Mouse (Mus musculus) erythroblast, embryonic 14.5 days (primary cell): ENCODE results near the gene Slc17a1. TPM values are rescaled to one million over a fixed set of nuclear protein-coding genes. Genes with fewer than 3 reads are reported as not detected.

Experiments used
- H3K27me3 ChIP-seq: 2 replicates; pipeline ENCODE4 v1.6.1; 2012; ENCODE audit warnings: inconsistent platforms; ENCODE audit not compliant: control insufficient read depth
- H3K36me3 ChIP-seq: 2 replicates; pipeline ENCODE4 v1.6.1; 2012; ENCODE audit warnings: mild to moderate bottlenecking, inconsistent platforms; ENCODE audit not compliant: control insufficient read depth
- H3K4me1 ChIP-seq: 2 replicates; pipeline ENCODE4 v1.6.1; 2012; ENCODE audit warnings: inconsistent platforms; ENCODE audit not compliant: control insufficient read depth
- H3K4me3 ChIP-seq: replicated peaks from 2 replicates; pipeline ENCODE3; 2012; ENCODE audit warnings: moderate library complexity, mild to moderate bottlenecking, inconsistent platforms
- H3K9me3 ChIP-seq: 2 replicates; pipeline ENCODE4 v1.6.1; 2012; ENCODE audit warnings: low read length, inconsistent platforms, mixed read lengths; ENCODE audit not compliant: control insufficient read depth
- GATA1 ChIP-seq: IDR thresholded peaks from 2 replicates; pipeline ENCODE4 v1.6.1; 2012; ENCODE audit warnings: low read length, inconsistent platforms, mixed read lengths
- TAL1 ChIP-seq: IDR thresholded peaks from 3 replicates; pipeline ENCODE4 v1.6.1; 2012; ENCODE audit warnings: low read length, inconsistent platforms, mixed read lengths
- polyA plus RNA-seq: library from polyadenylated mRNA; stranded (reverse); fragments of >175 nt; gene quantifications from 2 replicates; pipeline ENCODE4 v1.2.3, GENCODE M21; 2012

Gene Slc17a1
- polyA plus RNA-seq, 1 experiment, result not detected

DNA sequence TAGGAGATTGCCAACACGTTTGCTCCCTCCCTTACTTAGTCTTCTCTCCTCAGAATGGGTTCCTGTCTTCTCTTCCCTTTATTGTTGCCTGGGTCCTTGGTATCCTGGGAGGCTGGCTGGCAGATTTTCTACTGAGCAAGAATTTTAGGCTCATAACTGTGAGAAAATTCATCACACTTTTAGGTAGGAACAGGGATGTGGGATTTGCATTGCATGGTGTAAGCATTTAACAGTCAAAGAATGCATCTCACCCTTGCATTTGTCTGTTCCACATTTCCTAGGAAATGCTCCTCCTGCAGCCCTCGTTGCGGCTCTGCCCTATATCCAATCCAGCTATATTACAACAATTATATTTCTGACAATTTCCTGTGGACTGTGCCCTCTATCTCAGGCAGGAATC lies 11.1 kb upstream of the Slc17a1 start:
- Histone ChIP-seq H3K4me3 (no peak overlapping the region), H3K9me3 (no peaks in the 10 kb centered on the region), H3K4me1 (no peaks in the 10 kb centered on the region), H3K27me3 (no peaks in the 10 kb centered on the region), H3K36me3 (no peaks in the 10 kb centered on the region)
- no peak for TF ChIP-seq TAL1
- TF ChIP-seq GATA1, result no peak

DNA sequence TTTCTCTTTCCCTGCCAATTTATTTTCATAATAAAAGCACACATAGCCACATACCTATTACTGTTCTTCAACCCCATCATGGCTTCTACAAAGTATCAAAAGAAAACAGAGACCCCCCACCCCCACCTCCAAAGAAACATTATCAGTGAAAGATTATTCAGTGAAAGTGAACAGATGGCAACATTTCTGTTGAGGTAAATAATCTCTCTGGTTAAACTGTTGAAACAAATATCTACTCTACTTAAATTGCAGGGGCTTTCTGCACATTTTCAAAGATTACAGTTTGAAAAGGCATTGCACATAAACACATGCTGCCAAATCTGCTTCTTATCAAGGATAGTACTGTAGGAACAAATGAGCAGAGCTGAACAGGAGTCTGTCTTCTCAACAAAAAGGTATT lies 5.7 kb upstream of the Slc17a1 start:
- TF ChIP-seq GATA1 (no peak), TAL1 (no peak)
- H3K27me3 ChIP-seq, result no peaks in the 10 kb centered on the region
- no peak overlapping the region for H3K4me3 ChIP-seq
- no peaks in the 10 kb centered on the region for H3K36me3 ChIP-seq
- no peaks in the 10 kb centered on the region for H3K9me3 ChIP-seq
- H3K4me1 ChIP-seq, result no peaks in the 10 kb centered on the region

DNA sequence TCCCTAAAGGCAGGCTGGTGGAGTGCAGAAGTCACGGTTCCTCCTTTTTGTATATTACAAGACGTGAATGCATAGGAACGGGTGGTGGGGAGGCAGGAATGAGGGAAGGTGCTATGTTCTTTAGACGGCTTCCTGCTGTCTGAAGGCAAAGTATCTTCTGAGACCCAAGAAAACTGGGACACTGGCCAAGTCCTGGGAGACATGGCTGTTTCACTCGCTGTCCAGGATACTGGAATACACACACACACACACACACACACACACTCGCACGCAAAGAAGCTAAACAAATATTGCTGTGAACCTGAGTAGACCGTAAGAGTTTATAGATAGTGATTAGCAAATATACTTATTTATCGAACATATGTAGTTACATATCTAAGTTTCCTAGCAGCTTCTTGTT lies 2.8 kb upstream of the Slc17a1 start:
- H3K4me3 ChIP-seq, result no peak overlapping the region
- TF ChIP-seq TAL1, result no peak
- TF ChIP-seq GATA1, result no peak
- H3K4me1 ChIP-seq, result no peaks in the 10 kb centered on the region
- H3K9me3 ChIP-seq, result no peaks in the 10 kb centered on the region
- H3K27me3 ChIP-seq, result no peaks in the 10 kb centered on the region
- no peaks in the 10 kb centered on the region for H3K36me3 ChIP-seq

DNA sequence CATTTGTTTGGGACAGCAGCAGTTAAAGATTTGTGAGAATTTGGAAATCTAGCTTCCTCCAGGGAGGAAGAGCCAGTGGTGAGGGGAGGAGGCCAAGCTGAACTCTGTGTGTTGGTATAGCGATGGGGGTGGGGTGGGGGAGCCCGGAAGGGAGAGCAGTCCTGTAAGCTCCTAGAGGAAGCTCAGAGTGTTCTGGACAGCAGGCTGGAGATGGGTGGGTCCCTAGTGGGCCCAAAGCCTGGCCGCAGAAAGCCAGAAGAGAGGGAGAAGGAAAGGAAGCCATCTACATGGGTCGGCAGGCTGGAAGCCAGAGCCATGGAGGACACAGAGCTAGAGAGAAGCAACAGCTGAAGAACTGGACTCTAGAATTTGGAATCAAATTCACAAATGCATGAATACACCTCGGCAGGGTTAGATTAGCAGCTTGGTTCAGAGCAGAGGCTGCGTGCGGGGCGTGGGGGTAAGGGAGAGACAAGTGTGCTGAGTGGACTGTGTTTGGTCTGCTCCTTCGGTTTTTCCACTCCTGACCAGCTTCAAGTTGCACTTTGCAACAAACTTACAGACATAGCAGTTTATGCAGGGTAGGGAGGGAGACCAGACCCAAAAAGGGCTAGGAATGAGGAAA lies 1.4 kb upstream of the Slc17a1 start:
- Histone ChIP-seq H3K4me1 (no peaks in the 10 kb centered on the region), H3K4me3 (no peak overlapping the region), H3K9me3 (no peaks in the 10 kb centered on the region), H3K27me3 (no peaks in the 10 kb centered on the region), H3K36me3 (no peaks in the 10 kb centered on the region)
- no peak for TF ChIP-seq TAL1
- TF ChIP-seq GATA1, result no peak

DNA sequence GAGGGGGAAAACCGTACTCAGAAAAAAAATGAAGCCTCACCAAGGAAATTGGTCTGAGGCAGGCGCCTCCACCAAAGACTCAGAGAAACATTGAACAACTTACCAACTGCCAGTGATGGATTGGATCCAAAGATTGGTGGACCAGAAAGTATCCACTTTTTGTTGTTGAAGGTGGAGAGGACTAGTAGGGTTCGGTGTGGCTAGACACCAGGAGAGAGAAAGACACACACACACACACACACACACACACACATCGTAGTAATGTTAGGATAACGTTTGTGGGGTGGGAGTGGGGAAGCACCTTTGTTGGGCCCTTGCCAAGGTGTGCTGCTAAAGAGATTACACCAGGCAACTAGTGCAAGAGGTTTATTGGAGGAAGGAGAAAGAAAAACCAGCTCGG lies 550 bp upstream of the Slc17a1 start:
- no peaks in the 10 kb centered on the region for H3K4me1 ChIP-seq
- H3K36me3 ChIP-seq, result no peaks in the 10 kb centered on the region
- no peaks in the 10 kb centered on the region for H3K9me3 ChIP-seq
- no peak overlapping the region for H3K4me3 ChIP-seq
- no peaks in the 10 kb centered on the region for H3K27me3 ChIP-seq
- no peak for TF ChIP-seq GATA1
- no peak for TF ChIP-seq TAL1

DNA sequence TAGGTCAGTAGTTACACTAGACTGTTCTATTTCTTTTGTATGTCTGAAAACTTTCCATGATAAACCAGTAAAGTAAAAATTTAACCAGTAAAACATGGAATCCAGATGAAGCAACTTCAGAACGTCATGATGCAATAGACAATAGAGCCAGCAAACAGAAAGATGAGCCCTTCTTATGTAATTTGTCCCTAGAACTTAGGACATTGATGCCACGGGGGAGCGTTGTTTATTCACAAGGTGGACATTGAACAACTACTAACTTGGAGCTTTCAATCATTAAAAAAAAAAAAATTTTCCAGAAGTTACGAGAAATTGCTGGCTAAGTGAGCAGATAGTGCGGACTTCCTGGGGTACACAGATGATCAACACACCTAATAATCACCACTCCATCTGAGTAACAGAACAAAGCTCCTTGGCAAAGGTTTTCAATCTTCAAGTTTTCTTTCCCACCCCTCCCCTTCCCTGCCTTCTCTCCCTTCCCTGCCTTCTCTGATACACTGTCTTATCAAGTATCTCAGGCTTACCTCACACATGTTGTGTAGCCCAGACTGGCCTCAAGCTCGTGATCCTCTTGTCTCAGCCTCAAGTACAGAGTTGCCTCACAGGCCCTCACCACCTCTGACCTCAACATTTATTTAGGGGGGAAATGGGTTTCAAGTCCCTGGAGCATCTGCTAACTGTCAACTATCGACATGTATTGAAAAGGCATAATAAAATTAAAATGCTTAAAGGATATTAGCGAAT lies 1.4 kb downstream of the Slc17a1 start:
- Histone ChIP-seq H3K9me3 (no peaks in the 10 kb centered on the region), H3K4me1 (no peaks in the 10 kb centered on the region; the same call in 1 of the 2 replicates), H3K27me3 (no peaks in the 10 kb centered on the region), H3K36me3 (no peaks in the 10 kb centered on the region), H3K4me3 (no peak overlapping the region)
- no peak for TF ChIP-seq TAL1
- no peak for TF ChIP-seq GATA1

DNA sequence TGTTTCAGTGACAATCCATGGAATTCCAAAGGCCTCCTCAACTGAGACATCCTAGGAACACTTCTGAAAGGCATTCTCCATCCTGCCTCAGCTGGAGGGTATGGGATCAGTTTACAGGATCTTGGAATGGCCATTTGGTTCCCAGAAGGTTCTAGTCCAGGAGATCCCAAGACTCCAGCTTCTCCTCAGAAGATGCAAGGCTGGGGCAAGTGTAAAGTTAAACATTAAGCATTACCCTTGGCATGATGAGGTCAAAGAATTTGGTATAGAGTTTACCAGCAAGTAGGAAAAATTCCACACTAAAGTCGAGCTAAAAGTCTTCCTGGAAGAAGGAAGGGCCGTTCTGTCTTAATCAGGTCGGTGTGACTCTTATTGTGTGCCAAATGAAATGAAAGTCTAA lies 2.4 kb downstream of the Slc17a1 start:
- Histone ChIP-seq H3K4me1 (no peaks in the 10 kb centered on the region; the same call in 1 of the 2 replicates), H3K36me3 (no peaks in the 10 kb centered on the region)
- TF ChIP-seq TAL1 (no peak), GATA1 (no peak)

DNA sequence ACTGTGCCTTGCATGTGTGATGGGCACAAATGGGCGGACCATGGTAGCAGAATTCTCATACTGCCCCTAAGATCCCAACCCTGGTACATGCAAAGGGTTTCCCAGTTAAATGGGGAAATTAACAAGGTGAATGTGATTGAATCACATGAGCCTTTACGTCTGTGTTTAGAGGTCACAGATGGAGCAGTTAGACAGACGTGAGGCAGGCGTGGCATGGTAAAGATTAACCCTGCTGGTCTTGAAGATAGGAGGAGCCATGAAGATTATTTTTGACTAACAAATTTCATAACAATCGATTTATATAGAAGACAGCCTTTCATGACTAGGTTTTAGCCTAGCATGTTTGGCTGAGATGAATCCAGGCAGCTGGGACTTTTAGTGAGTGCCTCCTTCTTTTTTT lies 5.6 kb downstream of the Slc17a1 start:
- no peak overlapping the region for H3K4me3 ChIP-seq
- no peak for TF ChIP-seq GATA1
- no peak for TF ChIP-seq TAL1
- H3K4me1 ChIP-seq, result no peaks in the 10 kb centered on the region; the same call in 1 of the 2 replicates
- no peaks in the 10 kb centered on the region for H3K9me3 ChIP-seq
- no peaks in the 10 kb centered on the region for H3K36me3 ChIP-seq
- no peaks in the 10 kb centered on the region for H3K27me3 ChIP-seq

More for the DNA sequence above, 2.4 kb downstream of the Slc17a1 start:
- Histone ChIP-seq H3K9me3 (no peaks in the 10 kb centered on the region), H3K4me3 (no peak overlapping the region), H3K27me3 (no peaks in the 10 kb centered on the region)

DNA sequence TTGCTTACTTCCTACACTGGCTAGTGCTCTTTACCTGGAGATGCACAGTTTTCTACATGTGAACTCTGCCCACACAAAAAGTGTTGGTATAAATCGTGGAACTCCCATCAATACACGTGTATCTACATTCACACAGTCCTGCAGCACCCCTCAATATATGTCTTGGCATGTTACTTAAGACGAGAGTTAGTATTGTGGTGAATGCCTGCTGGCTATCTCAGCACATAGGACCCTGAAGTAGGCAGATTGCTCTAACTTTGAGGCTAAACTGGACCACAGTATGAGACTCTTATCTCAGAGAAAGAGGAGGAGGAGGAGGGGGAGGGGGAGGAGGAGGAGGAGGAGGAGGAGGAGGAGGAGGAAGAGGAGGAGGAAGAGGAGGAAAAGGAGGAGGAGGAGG lies 11.6 kb downstream of the Slc17a1 start:
- Histone ChIP-seq H3K27me3 (no peaks in the 10 kb centered on the region), H3K4me1 (no peaks in the 10 kb centered on the region), H3K4me3 (no peak overlapping the region), H3K36me3 (no peaks in the 10 kb centered on the region), H3K9me3 (no peaks in the 10 kb centered on the region)
- TF ChIP-seq GATA1, result no peak
- no peak for TF ChIP-seq TAL1

DNA sequence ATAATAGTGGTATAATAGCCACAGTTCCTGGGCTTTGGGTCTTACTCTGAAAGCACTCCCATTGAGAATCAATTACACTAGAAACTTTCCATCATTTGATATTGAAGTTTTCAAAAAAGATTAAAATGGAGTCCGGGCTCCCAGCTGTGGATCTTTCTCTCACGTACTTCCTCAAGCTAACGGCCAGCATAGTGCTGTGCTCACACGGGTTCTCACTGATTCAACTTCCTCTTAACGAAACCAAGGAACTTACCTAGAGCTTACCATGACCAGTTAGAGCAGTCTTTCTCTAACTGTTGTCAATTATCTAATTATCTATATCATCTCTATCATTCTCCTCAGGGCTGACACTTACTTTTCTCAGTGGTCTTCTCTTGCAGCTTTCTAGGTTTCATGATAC lies 12.1 kb downstream of the Slc17a1 start:
- no peaks in the 10 kb centered on the region for H3K4me1 ChIP-seq
- TF ChIP-seq GATA1 (no peak), TAL1 (no peak)
- no peaks in the 10 kb centered on the region for H3K36me3 ChIP-seq
- no peaks in the 10 kb centered on the region for H3K27me3 ChIP-seq
- H3K9me3 ChIP-seq, result no peaks in the 10 kb centered on the region
- no peak overlapping the region for H3K4me3 ChIP-seq
